Mouse (Mus musculus): ENCODE data around the gene Ahnak.

The Ahnak gene

DNA sequence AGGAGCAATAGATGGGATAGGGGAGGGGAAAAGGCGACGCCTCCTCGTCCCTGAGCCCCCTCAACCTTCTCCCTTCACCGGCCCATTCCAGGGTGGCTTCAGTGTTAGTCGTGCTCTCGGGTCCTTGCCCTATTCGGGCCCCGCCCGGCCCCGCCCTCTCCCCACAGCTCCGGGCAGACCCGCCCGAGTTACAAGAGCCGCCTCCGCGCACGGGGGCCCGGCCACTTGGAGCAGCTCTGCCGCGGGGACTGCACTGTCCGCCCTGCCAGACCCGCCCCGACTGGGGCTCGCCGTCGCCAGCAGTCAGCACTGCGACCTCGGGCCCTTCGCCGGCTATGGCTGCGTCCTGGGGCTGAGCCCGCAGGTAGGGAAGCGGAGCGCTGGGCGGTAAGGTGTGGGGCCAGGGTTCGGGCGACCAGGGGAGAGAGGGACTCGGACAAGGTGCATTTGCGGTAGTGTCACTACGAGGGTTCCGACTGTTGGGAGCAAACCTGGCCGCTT lies at the start of gene Ahnak:
Gene Ahnak, plus strand, starts transcription at position 219 of the 501 bp plus-strand sequence.
- peak; percentile 79 to 91 for DNase-seq

- no peak for DNase-seq
Observed at GRCm38 (mm10) chr19:8940526-8941133, 48.5 kb upstream of the Ahnak start.

GRCm38 (mm10) chr19:8941136-8941514 lies 48.0 kb upstream of the Ahnak start:
- DNase-seq = no peak

DNA sequence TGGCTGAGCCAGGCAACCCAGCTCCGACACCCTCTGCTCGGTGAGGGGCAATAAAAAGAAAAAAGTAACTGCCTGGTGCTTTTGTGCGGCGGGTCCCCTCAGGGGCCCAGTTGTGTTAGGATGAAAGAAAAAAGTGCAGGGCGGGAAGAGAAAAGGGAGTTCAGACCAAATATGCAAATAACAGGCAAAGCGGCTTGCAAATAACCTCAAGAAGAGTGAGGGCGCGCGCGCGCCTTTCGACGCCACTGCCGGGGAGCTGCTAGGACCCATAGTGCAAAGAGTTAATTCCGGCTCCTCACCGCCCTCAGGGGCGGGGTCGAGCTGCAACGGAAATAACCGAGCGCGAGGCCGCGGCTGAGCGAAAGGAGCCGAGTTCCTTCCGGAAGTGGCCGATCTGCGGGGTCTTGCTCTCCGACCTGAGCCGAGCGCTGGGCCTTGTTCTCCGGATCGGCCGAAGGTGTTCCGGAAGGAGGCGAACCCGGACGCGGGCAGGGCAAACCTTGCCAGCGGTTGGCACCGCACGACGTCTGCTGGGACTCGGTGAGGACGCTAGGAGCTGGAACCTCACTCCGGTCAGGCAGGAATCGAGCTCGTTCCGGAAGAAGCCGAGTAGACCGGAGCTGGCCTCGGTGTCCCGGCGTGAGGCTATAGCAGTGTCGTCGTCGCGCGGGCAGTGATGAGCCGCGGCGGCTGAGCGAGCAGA lies 47.4 kb upstream of the Ahnak start, which contains the start of gene Mta2:
Gene Mta2, plus strand, starts transcription at position 361 of the 703 bp plus-strand sequence.
- DNase-seq = peak; percentile 98

GRCm38 (mm10) chr19:8942276-8942964 lies 46.7 kb upstream of the Ahnak start:
- DNase-seq = peak; percentile 62 to 82

DNA sequence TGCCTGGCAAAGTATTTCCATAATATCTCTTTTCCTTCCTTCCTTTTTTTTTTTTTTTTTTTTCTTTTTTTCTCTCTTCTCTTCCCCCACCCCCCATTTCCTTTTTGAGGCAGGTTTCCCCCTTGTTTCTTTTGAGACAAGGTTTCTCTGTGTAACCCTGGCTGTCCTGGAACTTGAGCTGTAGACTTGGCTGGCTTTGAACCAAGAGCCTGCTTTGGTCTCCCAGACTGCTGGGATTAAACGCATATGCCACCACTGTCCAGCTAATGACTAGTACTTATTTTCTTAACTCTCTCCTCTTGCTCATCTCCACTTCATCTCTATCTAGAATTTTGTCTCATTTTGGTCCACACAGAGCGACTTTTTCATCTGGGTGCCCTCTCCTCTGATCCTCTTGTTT lies 46.0 kb upstream of the Ahnak start:
- no peak for DNase-seq

- peak in 1 of 2 experiments; percentile 57 for DNase-seq
Observed at GRCm38 (mm10) chr19:8944062-8944461, 45.0 kb upstream of the Ahnak start.

DNA sequence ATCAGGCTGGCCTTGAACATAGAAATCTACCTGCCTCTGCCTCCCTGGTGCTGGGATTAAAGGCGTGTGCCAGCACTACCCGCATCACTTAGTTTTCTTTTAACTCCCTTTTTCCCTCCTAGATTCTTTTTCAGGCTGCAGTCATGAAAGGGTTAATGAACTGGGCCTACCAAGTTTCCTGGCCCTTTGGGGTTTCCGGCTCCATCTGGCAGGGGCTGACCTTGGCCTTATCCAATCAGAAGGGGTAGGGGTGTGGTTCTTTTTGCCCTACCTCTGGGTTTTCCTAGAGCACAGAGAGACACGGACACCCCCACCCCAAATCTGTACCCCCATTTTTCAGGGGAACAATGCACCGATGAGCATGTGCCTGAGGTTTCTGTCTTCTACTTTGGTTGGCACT lies 44.3 kb upstream of the Ahnak start:
- DNase-seq = peak; percentile 89 to 90

- no peak for DNase-seq
Observed at GRCm38 (mm10) chr19:8945251-8945650, 43.8 kb upstream of the Ahnak start.

GRCm38 (mm10) chr19:8946929-8947328 lies 42.2 kb upstream of the Ahnak start:
- DNase-seq = no peak

DNA sequence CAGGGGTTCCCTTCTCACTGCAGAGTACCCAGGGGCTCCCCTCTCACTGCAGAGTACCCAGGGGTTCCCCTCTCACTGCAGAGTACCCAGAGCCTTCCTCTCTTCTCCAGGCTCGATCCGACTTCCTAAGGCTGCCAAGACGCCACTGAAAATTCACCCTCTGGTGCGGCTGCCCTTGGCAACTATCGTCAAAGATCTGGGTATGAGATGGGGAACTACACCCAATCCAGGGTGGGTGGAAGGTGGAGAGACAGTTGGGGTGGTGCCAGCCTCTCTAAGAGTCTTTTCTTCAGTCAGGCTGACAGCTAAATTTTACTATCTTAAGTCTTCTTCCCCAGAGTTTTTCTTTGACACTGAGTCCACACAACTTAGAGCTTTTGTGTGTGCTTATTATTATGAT lies 38.9 kb upstream of the Ahnak start:
- DNase-seq = no peak

DNA sequence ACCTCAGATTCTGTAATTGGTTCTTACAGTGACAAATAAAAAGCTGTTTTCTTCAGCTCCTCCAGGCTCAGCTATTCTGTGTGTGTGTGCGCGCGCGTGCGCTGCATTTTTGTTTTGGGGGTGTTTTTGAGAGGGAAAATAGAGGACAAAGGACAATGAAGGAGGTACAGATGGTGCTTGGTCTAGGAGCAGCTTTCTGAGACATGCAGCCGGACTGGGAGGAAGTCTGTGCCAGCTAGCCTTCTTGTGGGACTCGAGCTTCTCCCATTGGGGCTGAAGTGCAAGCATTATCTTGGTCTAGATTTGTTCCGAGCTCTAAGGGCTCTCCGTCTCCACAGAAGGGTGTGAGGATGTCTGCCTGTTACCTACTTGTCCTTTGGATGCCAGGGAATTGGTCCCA lies 36.8 kb upstream of the Ahnak start:
- DNase-seq = no peak

DNA sequence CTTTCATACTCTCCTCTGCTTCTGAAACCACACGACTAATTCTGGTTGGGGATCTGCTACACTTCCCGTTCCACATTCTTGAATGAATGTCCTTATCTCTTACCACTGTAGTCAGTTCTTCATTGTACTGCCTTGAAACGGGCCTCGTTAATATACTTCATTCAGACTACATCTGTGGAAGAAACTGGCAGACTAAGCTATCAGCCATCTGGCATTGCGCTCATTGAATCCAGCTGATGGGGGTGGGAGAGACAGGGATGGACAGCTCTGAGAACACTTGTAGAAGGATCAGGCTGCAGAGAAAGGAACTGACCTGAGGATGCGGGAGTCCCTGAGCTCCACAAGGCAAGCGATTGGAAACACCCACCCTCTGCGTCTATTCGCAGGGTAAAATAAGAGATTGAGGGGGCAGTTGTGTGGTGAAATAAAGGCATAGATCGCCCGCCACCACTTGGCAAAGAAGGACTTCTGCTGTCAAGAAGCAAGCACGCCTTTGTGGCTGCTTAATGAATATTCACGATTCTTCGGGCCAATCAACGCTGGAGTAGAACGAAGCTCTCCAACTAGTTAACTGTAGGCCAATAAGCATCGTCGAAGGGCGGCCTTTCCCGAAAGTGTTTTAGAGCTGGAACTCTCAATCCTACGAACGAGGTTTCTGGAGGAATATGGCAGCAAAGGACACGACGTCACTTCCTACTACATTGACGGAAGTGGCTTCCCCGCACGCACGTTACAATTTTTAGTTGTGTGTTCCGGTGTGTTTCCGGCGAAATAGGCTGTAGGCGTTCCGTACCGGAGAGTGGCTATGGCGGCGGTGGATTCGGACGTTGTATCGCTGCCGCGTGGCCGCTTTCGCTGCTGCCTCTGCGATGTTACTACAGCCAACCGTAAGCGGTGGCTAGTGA lies 35.7 kb upstream of the Ahnak start, which contains the start of gene Tut1:
Gene Tut1, plus strand, starts transcription at position 713 of the 905 bp plus-strand sequence.
- peak; percentile 94 to 95 for DNase-seq

DNA sequence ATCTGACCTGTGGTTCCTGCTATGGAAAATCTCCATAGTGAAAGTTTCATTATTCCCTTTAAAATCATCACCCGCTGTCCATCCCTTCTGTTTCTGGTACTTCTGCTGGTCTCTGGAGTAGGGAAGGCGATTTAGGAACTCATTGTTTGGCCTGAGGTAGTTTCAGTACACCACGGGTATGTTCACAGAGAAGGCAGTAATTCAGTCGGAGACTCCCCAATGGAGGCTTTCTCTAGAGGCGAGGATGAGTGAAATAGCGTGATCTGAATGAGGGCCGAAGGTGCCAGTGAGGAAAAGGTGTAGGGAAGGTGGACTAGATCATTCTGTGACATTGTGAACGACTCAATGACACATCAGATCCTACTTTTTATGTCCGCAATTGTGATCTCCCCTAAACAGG lies 34.9 kb upstream of the Ahnak start:
- no peak for DNase-seq

GRCm38 (mm10) chr19:8962256-8962655 lies 26.8 kb upstream of the Ahnak start:
- no peak for DNase-seq

DNA sequence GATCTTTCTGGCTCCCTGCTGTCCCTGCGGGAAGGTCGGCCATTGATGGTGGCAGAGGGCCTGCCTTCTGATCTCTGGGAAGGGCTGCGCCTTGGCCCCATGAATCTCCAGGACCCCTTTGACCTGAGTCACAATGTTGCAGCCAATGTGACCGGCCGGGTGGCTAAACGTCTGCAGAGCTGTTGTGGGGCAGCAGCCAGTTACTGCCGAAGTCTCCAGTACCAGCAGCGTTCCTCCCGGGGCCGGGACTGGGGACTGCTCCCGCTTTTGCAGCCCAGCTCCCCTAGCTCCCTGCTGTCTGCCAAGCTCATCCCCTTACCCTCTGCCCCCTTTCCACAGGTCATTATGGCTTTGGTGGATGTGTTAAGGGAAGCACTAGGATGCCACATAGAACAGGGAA lies 24.0 kb upstream of the Ahnak start:
- DNase-seq = peak in 1 of 2 experiments; percentile 48

GRCm38 (mm10) chr19:8965771-8966170 lies 23.3 kb upstream of the Ahnak start:
- DNase-seq = peak in 1 of 2 experiments; percentile 55

DNA sequence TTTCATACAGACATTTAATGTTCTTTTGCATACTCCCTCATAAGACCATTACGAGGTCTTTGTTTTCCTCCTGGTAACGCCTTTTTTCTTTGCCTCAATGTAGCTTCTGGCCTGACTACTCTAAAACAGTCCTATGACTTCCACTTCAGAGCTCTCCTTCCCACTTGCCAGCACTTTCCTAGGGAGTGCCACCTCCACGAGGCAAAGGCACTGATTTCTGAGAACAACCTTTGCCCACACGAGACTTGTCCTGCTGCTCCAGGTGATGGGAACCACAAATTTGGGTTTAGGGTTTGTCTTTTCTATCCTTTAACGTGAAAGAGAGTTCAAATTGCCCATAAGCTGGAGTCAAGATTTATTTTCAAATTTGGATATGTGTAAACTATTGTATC lies 22.9 kb upstream of the Ahnak start:
- peak in 1 of 2 experiments; percentile 51 for DNase-seq

GRCm38 (mm10) chr19:8966590-8967372 lies 22.3 kb upstream of the Ahnak start, which contains the start of gene Eef1g:
TSS of gene Eef1g (plus strand) at chr19:8967041.
- DNase-seq = peak; percentile 99 to 100

DNA sequence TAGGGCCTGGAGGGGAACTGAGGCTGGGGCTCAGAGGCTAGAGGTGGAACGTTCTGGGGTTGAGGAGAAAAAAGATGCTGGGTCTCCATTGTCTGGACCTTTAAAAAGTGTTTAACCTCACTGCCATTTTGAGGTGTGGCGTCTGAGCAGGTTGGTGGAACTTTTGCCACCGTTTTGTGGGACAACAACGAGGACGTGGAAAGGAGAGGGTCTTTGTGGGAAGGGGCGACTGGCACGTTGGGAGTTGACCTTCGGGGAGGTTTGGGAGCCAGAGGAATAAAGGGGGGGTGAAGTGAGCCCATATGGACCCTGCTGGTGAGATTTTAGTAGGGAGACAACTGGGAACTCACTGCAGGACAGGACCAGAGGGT lies 21.7 kb upstream of the Ahnak start:
- DNase-seq = no peak

GRCm38 (mm10) chr19:8967893-8968292 lies 21.2 kb upstream of the Ahnak start:
- no peak for DNase-seq

DNA sequence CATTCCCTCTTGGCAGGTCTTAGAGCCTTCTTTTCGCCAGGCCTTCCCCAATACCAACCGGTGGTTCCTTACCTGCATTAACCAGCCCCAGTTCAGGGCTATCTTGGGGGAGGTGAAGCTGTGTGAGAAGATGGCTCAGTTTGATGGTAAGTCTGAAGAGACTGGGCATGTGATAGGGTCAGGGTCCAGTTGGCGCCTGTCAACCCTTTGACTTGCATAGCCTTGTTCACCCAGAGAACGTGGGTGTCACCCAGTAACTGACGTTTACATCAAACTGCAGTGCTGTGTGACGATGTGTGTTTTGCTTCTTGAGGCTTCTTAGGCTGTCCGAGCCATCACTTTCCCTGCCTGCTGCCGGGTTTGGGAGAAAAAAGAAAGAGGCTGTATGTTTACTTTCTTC lies 16.6 kb upstream of the Ahnak start:
- peak in 1 of 2 experiments; percentile 63 for DNase-seq
